Mouse (Mus musculus): ENCODE measurements around the gene Gm10570.

Gene Gm10570

DNA sequence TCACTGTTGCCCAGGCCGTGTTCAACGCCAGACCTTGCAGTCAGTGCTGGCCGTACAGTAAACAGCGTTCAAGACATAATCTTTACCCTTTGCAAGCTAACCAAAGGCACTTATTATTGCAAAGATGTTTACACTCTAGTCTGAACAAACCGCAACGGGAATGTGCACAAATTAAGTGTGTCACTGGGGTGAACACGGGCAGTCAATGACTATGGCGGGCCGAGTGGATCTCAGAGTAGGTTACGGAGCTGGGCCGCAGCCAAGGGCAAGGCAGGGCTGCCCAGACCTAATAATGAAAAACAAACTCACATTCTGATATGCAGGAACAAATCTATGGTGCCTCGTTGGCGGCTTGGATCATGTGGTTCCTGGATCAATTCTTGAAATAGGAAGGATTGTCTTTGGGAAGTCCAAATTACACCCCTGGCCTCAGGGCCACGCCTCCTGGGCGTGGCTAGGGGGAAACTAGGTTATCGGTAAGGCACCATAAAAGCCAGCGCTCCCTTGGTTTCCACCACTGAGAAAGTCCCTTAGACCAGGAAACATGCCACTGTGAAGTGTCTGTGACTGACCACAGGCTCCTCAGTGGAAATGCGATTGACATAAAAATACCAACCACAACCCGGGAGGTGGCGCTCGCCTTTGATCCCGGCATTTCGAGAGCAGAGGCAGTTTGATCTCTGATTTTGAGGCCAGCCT, 13.3 kb downstream of the Gm10570 start:
- ChIA-PET POLR2A (interaction anchor here (0.7 to 16.6 kb wide), 13 partner anchors 11 to 345 kb away, joined by 3 to 432 read pairs (median 3); partner anchors contain the start of genes Fabp3 (in 3 of the 4), Gm10570 (in 3 of the 4), Snrnp40 (in 1 of the 4) and Zcchc17 (in 1 of the 4)), CTCF (interaction anchor here (0.6 to 1.1 kb wide), 9 partner anchors 15 to 429 kb away, joined by 3 to 9 read pairs (median 3); partner anchors contain the start of gene Tinagl1 (in 1 of the 4))

DNA sequence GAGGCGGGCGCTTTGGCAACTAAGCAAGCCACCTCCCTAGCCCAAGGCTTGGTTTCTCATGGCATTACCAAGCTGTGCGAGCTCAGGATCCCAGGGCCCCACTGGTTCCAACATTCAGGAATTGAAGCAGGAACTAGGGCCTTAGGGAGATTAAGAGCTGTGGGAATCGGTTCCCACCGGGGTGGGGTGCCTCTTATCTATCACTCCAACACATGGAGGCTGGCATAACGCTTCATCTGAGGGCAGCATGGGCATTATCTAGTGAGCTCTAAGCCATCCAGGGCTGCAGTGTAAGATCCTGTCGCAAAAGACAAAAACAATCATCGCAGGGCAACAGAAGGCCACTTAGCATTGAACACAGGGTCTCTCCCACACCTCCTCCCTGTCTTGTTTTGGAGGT, 14.0 kb downstream of the Gm10570 start:
- POLR2A ChIA-PET = interaction anchor here (0.9 to 16.6 kb wide), 8 partner anchors 15 to 345 kb away, joined by 3 to 432 read pairs (median 3); partner anchors contain the start of genes Fabp3 (in 3 of the 4) and Gm10570 (in 3 of the 4)
- CTCF ChIA-PET = interaction anchor here (0.6 to 1.0 kb wide), 4 partner anchors 15 to 119 kb away, joined by 3 to 9 read pairs (median 4); partner anchors contain the start of gene Tinagl1 (in 1 of the 4)

DNA sequence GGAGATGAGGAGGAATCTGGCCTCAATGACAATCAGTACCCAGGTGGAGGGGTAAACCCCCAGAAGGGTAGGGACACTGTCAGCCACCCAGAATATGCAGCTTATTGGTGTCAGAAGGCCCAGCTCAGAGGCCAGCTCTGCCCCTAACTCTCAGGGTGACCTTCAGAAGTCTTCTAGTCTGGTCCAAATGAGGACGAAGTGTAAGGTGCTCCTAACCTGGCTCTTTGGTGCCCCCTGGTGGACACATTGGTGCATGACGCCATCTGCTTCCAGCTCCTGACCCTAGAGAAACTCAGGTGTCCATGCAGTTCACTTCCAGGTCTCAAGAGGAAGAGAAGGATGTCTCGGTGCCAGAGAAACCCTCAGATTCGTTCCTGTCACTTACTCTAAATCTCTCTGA, 16.2 kb downstream of the Gm10570 start:
- ChIA-PET CTCF (interaction anchor here (0.6 to 3.1 kb wide), 39 partner anchors 8 to 1558 kb away, joined by 3 to 17 read pairs (median 4); partner anchors contain the start of genes Fabp3 (in 1 of the 4), Gm10570 (in 1 of the 4), Serinc2 (in 1 of the 4) and Snrnp40 (in 1 of the 4)), POLR2A (interaction anchor here in 3 of 4 experiments (0.5 to 16.6 kb wide), 11 partner anchors 10 to 279 kb away, joined by 3 to 432 read pairs (median 4); partner anchors contain the start of genes Fabp3 (in 1 of the 3) and Gm10570 (in 1 of the 3))

- ChIA-PET CTCF (interaction anchor here (0.5 to 3.1 kb wide), 11 partner anchors 15 to 1416 kb away, joined by 3 to 17 read pairs (median 4); no protein-coding TSS in a partner anchor), POLR2A (interaction anchor here in 3 of 4 experiments (0.6 to 16.6 kb wide), 6 partner anchors 15 to 406 kb away, joined by 3 to 432 read pairs (median 5); partner anchors contain the start of genes Fabp3 (in 1 of the 3) and Gm10570 (in 1 of the 3))
Observed at GRCm38 (mm10) chr4:130289824-130290223, 18.6 kb downstream of the Gm10570 start.

- ChIA-PET CTCF (no interaction called here), POLR2A (no interaction called here)
Observed at GRCm38 (mm10) chr4:130286531-130286930, 21.9 kb downstream of the Gm10570 start.

DNA sequence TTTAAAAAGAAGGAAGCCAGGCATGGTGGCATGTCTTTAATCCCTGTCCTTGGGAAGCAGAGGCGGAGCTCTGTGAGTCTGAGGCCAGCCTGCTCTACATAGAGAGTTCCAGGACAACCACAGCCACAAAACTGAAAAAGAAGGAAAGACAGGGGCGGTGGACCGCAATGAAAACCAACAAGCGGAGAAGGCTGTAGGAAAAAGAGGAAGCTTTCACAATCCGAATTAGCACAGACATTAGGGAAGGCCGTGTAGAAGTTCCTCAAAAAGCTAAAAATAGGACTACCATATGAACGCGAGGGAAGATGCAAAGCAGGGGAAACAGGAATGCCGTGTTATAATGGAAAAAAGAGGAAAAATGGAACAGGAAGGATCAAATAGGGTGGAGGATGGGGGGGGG, 24.6 kb downstream of the Gm10570 start:
- ChIA-PET POLR2A (interaction anchor here in 3 of 4 experiments (0.6 to 2.3 kb wide), 15 partner anchors 9 to 1986 kb away, joined by 3 to 9 read pairs (median 3); partner anchors contain the start of genes Fabp3 (in 2 of the 3), Gm10570 (in 2 of the 3) and Tinagl1 (in 1 of the 3)), CTCF (interaction anchor here (0.6 to 2.5 kb wide), 12 partner anchors 8 to 863 kb away, joined by 3 to 6 read pairs (median 4); no protein-coding TSS in a partner anchor)

DNA sequence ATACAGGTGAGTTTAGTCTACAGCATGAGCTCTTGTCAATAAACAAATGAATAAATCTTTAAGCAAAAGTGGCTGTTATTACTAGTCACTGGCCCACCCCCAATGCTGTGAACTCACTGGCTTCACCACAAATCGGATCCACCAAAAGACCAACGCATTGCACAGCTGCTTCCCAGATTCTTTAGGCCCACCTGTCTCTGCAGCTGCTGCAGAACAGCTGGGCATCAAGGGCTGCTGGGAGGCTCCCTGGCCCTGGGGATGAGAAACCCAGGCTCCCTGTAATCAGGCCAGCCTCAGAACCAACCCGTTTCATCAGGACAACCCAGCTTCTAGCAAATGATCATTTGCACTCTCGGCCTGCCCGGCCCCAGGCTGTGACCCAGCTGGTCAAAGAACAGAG, 25.6 kb downstream of the Gm10570 start:
- POLR2A ChIA-PET = interaction anchor here in 2 of 4 experiments (0.7 to 2.1 kb wide), 6 partner anchors 16 to 77 kb away, joined by 3 to 8 read pairs (median 4); partner anchors contain the start of genes Snrnp40 (in 2 of the 2) and Zcchc17 (in 2 of the 2)
- CTCF ChIA-PET = interaction anchor here in 3 of 4 experiments (0.6 to 2.5 kb wide), 10 partner anchors 8 to 987 kb away, joined by 3 to 8 read pairs (median 4); no protein-coding TSS in a partner anchor

DNA sequence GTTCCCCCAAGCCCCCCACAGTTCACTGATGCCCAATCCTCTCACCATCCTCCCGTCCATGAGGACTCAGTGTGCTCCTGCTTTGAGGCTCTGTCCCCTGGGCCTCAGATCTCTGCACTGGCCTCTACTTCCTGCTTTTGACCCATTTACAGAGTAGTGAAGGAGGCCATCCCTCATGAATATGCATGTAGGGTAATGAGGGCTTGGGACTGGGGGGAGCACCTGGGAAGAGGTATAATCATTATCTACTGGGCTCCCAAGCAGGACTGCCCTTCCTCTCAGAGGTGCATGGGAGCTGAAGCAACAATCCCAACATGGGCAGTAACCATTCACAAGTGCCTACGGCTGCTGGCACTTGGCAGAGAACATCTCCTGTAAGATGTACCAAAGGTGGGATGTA, 29.4 kb downstream of the Gm10570 start, which contains the start of gene Serinc2:
Gene Serinc2 (minus strand): TSS at position 101 of the 400 bp plus-strand sequence.
- POLR2A ChIA-PET = no interaction called here
- CTCF ChIA-PET = interaction anchor here in 1 of 4 experiments (1.4 kb wide), 1 partner anchor 13 kb away, joined by 3 read pairs; no protein-coding TSS in a partner anchor

GRCm38 (mm10) chr4:130276573-130277176, 31.8 kb downstream of the Gm10570 start:
- POLR2A ChIA-PET = no interaction called here

DNA sequence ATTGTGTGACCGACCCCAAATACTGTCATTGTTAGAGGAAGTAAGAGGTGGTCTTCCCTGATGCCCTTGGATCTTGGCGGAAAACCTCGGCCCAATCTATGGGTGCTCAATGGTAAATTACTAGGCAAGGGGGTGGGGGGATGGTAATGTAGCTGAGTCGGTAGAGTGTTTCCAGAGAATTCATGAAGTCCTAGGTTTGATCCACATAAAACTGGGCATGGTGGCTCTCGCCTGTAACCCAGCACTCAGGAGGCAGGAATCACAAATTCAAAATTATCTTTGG, 32.7 kb downstream of the Gm10570 start:
- CTCF ChIA-PET = interaction anchor here (0.8 to 1.5 kb wide), 6 partner anchors 11 to 586 kb away, joined by 3 to 6 read pairs (median 4); no protein-coding TSS in a partner anchor
- POLR2A ChIA-PET = interaction anchor here in 3 of 4 experiments (0.6 to 2.2 kb wide), 9 partner anchors 9 to 282 kb away, joined by 3 to 7 read pairs (median 3); partner anchors contain the start of genes Snrnp40 (in 1 of the 3) and Zcchc17 (in 1 of the 3)

More at GRCm38 (mm10) chr4:130276573-130277176, 31.8 kb downstream of the Gm10570 start:
- CTCF ChIA-PET = interaction anchor here in 2 of 4 experiments (0.6 kb wide), 2 partner anchors 269 to 332 kb away, joined by 3 to 4 read pairs; no protein-coding TSS in a partner anchor

DNA sequence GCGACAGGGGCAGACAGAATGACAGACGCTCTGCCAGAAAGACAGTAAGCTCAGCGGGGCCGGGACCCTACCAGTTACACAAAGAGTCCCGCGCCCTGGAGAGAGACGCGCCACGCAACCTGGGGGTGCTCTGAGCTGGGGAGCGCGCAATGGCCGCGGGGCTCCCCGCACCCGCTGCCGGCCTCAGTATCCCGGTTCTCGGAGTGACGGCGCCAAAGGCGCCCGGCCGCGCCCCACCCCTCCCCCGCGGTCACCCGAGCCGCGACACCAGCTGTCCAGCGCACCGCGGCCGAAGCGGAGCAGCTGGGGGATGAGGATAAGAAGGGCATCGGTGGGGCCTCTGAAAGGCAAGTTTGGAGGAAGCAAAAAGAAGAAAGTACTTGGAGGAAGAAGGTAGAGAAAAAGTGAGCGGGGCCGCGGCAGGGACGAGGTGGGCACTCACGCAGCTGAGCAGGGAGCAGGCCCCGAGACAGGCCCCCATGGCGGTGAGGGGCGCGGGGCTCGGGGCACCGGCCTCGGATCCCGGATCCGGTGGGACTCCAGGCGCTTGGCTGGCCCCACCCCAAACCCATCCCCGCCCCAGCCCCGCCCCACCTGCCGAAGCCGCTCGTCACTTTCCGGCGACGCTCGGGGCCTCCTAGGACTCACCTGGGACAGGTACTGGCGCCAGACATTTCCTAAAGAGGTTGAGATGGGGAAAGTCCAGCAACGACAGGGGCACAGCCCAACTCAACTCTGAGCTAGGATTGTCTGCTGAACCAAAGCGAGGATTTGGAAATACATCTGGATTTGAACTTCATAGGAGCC, 33.3 kb downstream of the Gm10570 start:
- ChIA-PET CTCF (interaction anchor here (0.6 to 2.8 kb wide), 19 partner anchors 9 to 585 kb away, joined by 3 to 12 read pairs (median 4); no protein-coding TSS in a partner anchor), POLR2A (interaction anchor here (0.6 to 2.2 kb wide), 35 partner anchors 9 to 302 kb away, joined by 3 to 9 read pairs (median 3); partner anchors contain the start of genes Snrnp40 (in 2 of the 4) and Zcchc17 (in 2 of the 4))

- ChIA-PET CTCF (interaction anchor here (0.6 to 2.8 kb wide), 23 partner anchors 9 to 584 kb away, joined by 3 to 12 read pairs (median 4); no protein-coding TSS in a partner anchor), POLR2A (interaction anchor here (0.6 to 2.2 kb wide), 41 partner anchors 8 to 1378 kb away, joined by 3 to 9 read pairs (median 4); partner anchors contain the start of genes Snrnp40 (in 2 of the 4), Zcchc17 (in 2 of the 4), Fabp3 (in 1 of the 4) and Gm10570 (in 1 of the 4))
Observed at GRCm38 (mm10) chr4:130274346-130275015, 34.0 kb downstream of the Gm10570 start.

DNA sequence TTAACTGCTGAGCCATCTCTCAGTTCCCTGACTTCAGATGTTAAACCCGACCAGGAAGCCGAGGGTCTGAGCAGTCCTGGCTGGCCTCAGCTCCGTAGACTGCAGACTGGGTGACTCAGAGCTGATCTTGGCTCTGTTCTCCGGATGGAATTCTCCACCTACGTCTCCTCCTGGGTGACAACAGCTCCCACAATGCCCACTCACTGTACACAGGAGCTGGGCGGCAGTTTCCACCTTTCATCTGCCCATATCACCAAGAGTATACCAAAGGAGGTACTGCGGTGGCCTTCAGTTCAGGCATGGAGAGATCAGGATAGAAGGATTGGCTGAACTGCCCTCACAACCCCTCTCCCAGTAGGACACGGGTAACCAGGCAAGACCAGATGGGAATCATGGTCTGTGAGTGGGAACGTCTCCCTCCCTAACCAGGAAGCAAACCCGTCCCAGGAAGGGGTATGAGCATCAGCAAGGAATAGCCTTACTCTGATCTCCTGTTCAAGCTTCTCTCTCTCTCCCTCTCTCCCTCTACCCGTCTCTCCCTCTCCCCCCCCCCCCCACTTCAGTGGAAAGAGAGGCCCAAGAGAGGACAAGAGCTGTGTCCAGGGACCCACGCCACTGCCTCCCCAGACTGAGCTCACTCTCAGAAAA, 34.7 kb downstream of the Gm10570 start:
- ChIA-PET POLR2A (interaction anchor here in 3 of 4 experiments (0.6 to 2.2 kb wide), 28 partner anchors 9 to 1378 kb away, joined by 3 to 7 read pairs (median 4); partner anchors contain the start of genes Fabp3 (in 1 of the 3) and Gm10570 (in 1 of the 3)), CTCF (interaction anchor here (0.6 to 2.8 kb wide), 8 partner anchors 9 to 519 kb away, joined by 3 to 12 read pairs (median 4); no protein-coding TSS in a partner anchor)

GRCm38 (mm10) chr4:130270611-130271347, 37.7 kb downstream of the Gm10570 start:
- ChIA-PET CTCF (no interaction called here), POLR2A (interaction anchor here in 1 of 4 experiments (0.6 to 1.5 kb wide), 4 partner anchors 8 to 507 kb away, joined by 3 to 7 read pairs (median 5); no protein-coding TSS in a partner anchor)

DNA sequence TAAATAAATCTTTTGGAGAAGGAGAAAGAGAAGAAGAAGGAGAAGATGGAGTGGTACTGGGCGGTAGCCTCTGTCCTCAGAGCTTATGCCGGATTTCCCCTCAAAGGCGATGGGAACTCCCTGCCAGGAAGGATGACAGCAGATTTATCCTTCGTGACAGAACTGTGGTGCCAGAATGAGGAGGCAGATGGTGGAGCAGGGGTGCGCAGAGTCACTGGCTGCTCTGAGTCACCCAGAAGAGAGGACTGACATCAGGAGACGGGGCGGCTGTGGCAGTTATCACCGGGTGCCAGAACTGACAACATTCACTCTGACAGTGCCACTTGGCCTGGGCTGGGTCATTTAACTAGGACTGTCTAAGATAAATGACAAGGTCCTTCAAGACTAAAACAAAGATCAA, 38.4 kb downstream of the Gm10570 start:
- ChIA-PET POLR2A (interaction anchor here in 2 of 4 experiments (0.6 to 1.3 kb wide), 3 partner anchors 14 to 507 kb away, joined by 3 to 5 read pairs (median 3); no protein-coding TSS in a partner anchor), CTCF (interaction anchor here in 1 of 4 experiments (0.6 kb wide), 1 partner anchor 81 kb away, joined by 3 read pairs; no protein-coding TSS in a partner anchor)
